Mouse (Mus musculus) stomach, postnatal 0 days (tissue): ENCODE data around the gene Gne.

Source experiments
- CTCF ChIP-seq: IDR thresholded peaks from 2 replicates; pipeline ENCODE4 v1.5.1; 2016; ENCODE audit warnings: antibody characterized with exemption, low read depth, mild to moderate bottlenecking, moderate library complexity
- EP300 ChIP-seq: optimal IDR thresholded peaks from 2 replicates; pipeline ENCODE3; 2016; ENCODE audit warnings: antibody characterized with exemption

- TF ChIP-seq EP300: no peak
- TF ChIP-seq CTCF: no peak
These were observed 90.9 kb downstream of the Gne start for GRCm38 (mm10) chr4:43993072-43993471.
